Mouse (Mus musculus) G1E (cell line): ENCODE data around the gene Gbp7. TPM values are rescaled to one million over a fixed set of nuclear protein-coding genes. Genes with fewer than 3 reads are reported as not detected.

Experiments used
- ATAC-seq: 2 replicates; pipeline ENCODE4 v1.8.0; 2016; ENCODE audit warnings: mild to moderate bottlenecking; ENCODE audit not compliant: insufficient number of reproducible peaks, poor library complexity, low FRiP score, severe bottlenecking; ENCODE audit errors: extremely low read depth
- DNase-seq: peaks from one replicate; pipeline ENCODE4 v3.0.0; 2012; ENCODE audit warnings: low spot score
- H3K27me3 ChIP-seq: 2 replicates; pipeline ENCODE4 v1.6.1; 2012; ENCODE audit warnings: mild to moderate bottlenecking, low read length, inconsistent platforms; ENCODE audit not compliant: insufficient read depth
- H3K36me3 ChIP-seq: replicated peaks from 2 replicates; pipeline ENCODE3; 2012; ENCODE audit warnings: mild to moderate bottlenecking, inconsistent platforms
- H3K4me1 ChIP-seq: 2 replicates; pipeline ENCODE4 v1.6.1; 2012; ENCODE audit warnings: low read depth, low read length, inconsistent platforms, mixed read lengths; ENCODE audit not compliant: insufficient read depth
- H3K4me3 ChIP-seq: 2 replicates; pipeline ENCODE4 v1.5.1; 2012; ENCODE audit warnings: low read depth, mild to moderate bottlenecking, inconsistent platforms, low read length, moderate library complexity, mixed read lengths
- H3K9me3 ChIP-seq: replicated peaks from 2 replicates; pipeline ENCODE4 v1.6.1; 2012; ENCODE audit warnings: inconsistent platforms
- CTCF ChIP-seq: IDR thresholded peaks from 2 replicates; pipeline ENCODE4 v1.5.1; 2012; ENCODE audit warnings: low read depth, low read length, inconsistent platforms, mixed read lengths
- GATA1 ChIP-seq: IDR thresholded peaks from 2 replicates; pipeline ENCODE4 v1.6.1; 2012; ENCODE audit warnings: borderline replicate concordance, low read length, inconsistent platforms, mixed read lengths
- GATA2 ChIP-seq: IDR thresholded peaks from 2 replicates; pipeline ENCODE4 v1.6.1; 2012; ENCODE audit warnings: low read depth, low read length, inconsistent platforms, borderline replicate concordance
- POLR2AphosphoS5 ChIP-seq: IDR thresholded peaks from 2 replicates; pipeline ENCODE4 v1.6.1; 2012; ENCODE audit warnings: low read depth, low read length, inconsistent platforms; ENCODE audit not compliant: insufficient replicate concordance
- TAL1 ChIP-seq: conservative IDR thresholded peaks from 2 replicates; pipeline ENCODE4 v1.6.1; 2012; ENCODE audit warnings: low read depth, low read length, inconsistent platforms, mixed read lengths
- polyA plus RNA-seq: library from polyadenylated mRNA; stranded (reverse); fragments of >175 nt; gene quantifications from 2 replicates; pipeline ENCODE4 v1.2.3, GENCODE M21; 2012
- total RNA-seq, 2 experiments: library from RNA; stranded (forward) in 1 of 2; stranded (reverse) in 1 of 2; fragments of 200-1000 nt in 1 of 2; fragments of >200 nt in 1 of 2; fragmentation: Nextera tagmentation in 1 of 2; gene quantifications; 2 replicates each; pipeline ENCODE4 v1.2.3; 2014 to 2017

The Gbp7 gene
- total RNA-seq (2014; fragmentation: Nextera tagmentation) (11.2 and 12.3 TPM in 2 replicates), total RNA-seq (2017) (8.0 and 8.4 TPM in 2 replicates), polyA plus RNA-seq (0.21 and 0.30 TPM in 2 replicates)

- no peak for TF ChIP-seq CTCF
- no peak for TF ChIP-seq POLR2AphosphoS5
- no peak for TF ChIP-seq TAL1
- TF ChIP-seq GATA2 = no peak
- TF ChIP-seq GATA1 = no peak
- ATAC-seq (peak; percentile 66), DNase-seq (peak; percentile 1)
- peak within 1 kb of the TSS; percentile 80 for H3K4me3 ChIP-seq
- no peaks in the 10 kb centered on the region for H3K36me3 ChIP-seq
- peaks cover 12% of the 10 kb centered on the region for H3K4me1 ChIP-seq
- H3K9me3 ChIP-seq = no peaks in the 10 kb centered on the region
- no peaks in the 10 kb centered on the region; the same call in 1 of the 2 replicates for H3K27me3 ChIP-seq
These were observed at the start of gene Gbp7 for GRCm38 (mm10) chr3:142530087-142530953. Gbp7 (plus strand) TSS chr3:142530342.

GRCm38 (mm10) chr3:142490465-142490864, 39.7 kb upstream of the Gbp7 start:
- no peak for DNase-seq

GRCm38 (mm10) chr3:142493536-142494061, 36.5 kb upstream of the Gbp7 start, which contains the start of gene Gbp5:
Gbp5 (plus strand) TSS chr3:142493978.
- TF ChIP-seq TAL1 = no peak
- TF ChIP-seq CTCF = no peak
- no peak for TF ChIP-seq GATA1
- TF ChIP-seq POLR2AphosphoS5 = no peak
- no peak for TF ChIP-seq GATA2
- no peak within 1 kb of the TSS for H3K4me3 ChIP-seq

More at GRCm38 (mm10) chr3:142490465-142490864, 39.7 kb upstream of the Gbp7 start:
- no peaks in the 10 kb centered on the region for H3K9me3 ChIP-seq
- ATAC-seq = peak; percentile 83
- H3K4me1 ChIP-seq = no peaks in the 10 kb centered on the region
- H3K4me3 ChIP-seq = no peak overlapping the region
- no peaks in the 10 kb centered on the region for H3K36me3 ChIP-seq
- peaks cover 9% of the 10 kb centered on the region for H3K27me3 ChIP-seq
- no peak for TF ChIP-seq POLR2AphosphoS5
- TF ChIP-seq GATA2 = no peak
- no peak for TF ChIP-seq CTCF
- TF ChIP-seq TAL1 = no peak
- TF ChIP-seq GATA1 = no peak

GRCm38 (mm10) chr3:142495146-142495655, 34.9 kb upstream of the Gbp7 start:
- no peaks in the 10 kb centered on the region for H3K36me3 ChIP-seq
- H3K4me1 ChIP-seq = no peaks in the 10 kb centered on the region
- DNase-seq (no peak), ATAC-seq (no peak)
- no peaks in the 10 kb centered on the region for H3K9me3 ChIP-seq
- H3K4me3 ChIP-seq = no peak overlapping the region
- TF ChIP-seq CTCF (no peak), TAL1 (no peak), GATA1 (no peak), POLR2AphosphoS5 (no peak), GATA2 (no peak)
- H3K27me3 ChIP-seq = peaks cover 12% of the 10 kb centered on the region

More at GRCm38 (mm10) chr3:142493536-142494061, 36.5 kb upstream of the Gbp7 start, which contains the start of gene Gbp5:
- ATAC-seq (no peak), DNase-seq (no peak)
- Histone ChIP-seq H3K36me3 (no peaks in the 10 kb centered on the region), H3K9me3 (no peaks in the 10 kb centered on the region), H3K4me1 (no peaks in the 10 kb centered on the region), H3K27me3 (peaks cover 12% of the 10 kb centered on the region)

- Histone ChIP-seq H3K36me3 (no peaks in the 10 kb centered on the region), H3K9me3 (no peaks in the 10 kb centered on the region), H3K4me1 (no peaks in the 10 kb centered on the region), H3K4me3 (no peak overlapping the region), H3K27me3 (peaks cover 14% of the 10 kb centered on the region)
- ATAC-seq = no peak
- no peak for TF ChIP-seq TAL1
- no peak for TF ChIP-seq CTCF
- TF ChIP-seq POLR2AphosphoS5 = no peak
- TF ChIP-seq GATA1 = no peak
- no peak for TF ChIP-seq GATA2
- no peak for DNase-seq
These were observed 33.7 kb upstream of the Gbp7 start for GRCm38 (mm10) chr3:142496113-142497101.
